Mouse (Mus musculus): Measurements from ENCODE around the gene Bcl6.
A peak's percentile ranks its signal among the peaks of the same experiment; 100 is the strongest.

The Bcl6 gene

GRCm38 (mm10) chr16:23988466-23989208 is at the start of gene Bcl6, which contains the start of gene Gm37419:
TSS of gene Bcl6 (minus strand) at chr16:23988852.
TSS of gene Gm37419 (plus strand) at chr16:23988482.
- DNase-seq = peak; percentile 88

GRCm38 (mm10) chr16:24036398-24036797 is 47.7 kb upstream of the Bcl6 start:
- DNase-seq = no peak

- no peak for DNase-seq
Measured at GRCm38 (mm10) chr16:24035767-24036166, 47.1 kb upstream of the Bcl6 start.

- DNase-seq = no peak
Measured at GRCm38 (mm10) chr16:24034450-24034849, 45.8 kb upstream of the Bcl6 start.

GRCm38 (mm10) chr16:24033259-24033658 is 44.6 kb upstream of the Bcl6 start:
- no peak for DNase-seq

GRCm38 (mm10) chr16:24029965-24030672 is 41.5 kb upstream of the Bcl6 start:
- no peak for DNase-seq

- DNase-seq = no peak
Measured at GRCm38 (mm10) chr16:24025442-24025841, 36.8 kb upstream of the Bcl6 start.

GRCm38 (mm10) chr16:24022605-24023004 is 34.0 kb upstream of the Bcl6 start:
- DNase-seq = no peak

- DNase-seq = no peak
Measured at GRCm38 (mm10) chr16:24021722-24022121, 33.1 kb upstream of the Bcl6 start.

GRCm38 (mm10) chr16:24016742-24017141 is 28.1 kb upstream of the Bcl6 start:
- DNase-seq = no peak

GRCm38 (mm10) chr16:24016273-24016672 is 27.6 kb upstream of the Bcl6 start:
- DNase-seq = no peak

GRCm38 (mm10) chr16:24014378-24014777 is 25.7 kb upstream of the Bcl6 start:
- DNase-seq = no peak

- no peak for DNase-seq
Measured at GRCm38 (mm10) chr16:24012066-24012465, 23.4 kb upstream of the Bcl6 start.

GRCm38 (mm10) chr16:24011306-24011705 is 22.7 kb upstream of the Bcl6 start:
- no peak for DNase-seq

- no peak for DNase-seq
Measured at GRCm38 (mm10) chr16:24009891-24010290, 21.2 kb upstream of the Bcl6 start.

- no peak for DNase-seq
Measured at GRCm38 (mm10) chr16:24005928-24006327, 17.3 kb upstream of the Bcl6 start.

- DNase-seq = no peak
Measured at GRCm38 (mm10) chr16:23997912-23998311, 9.3 kb upstream of the Bcl6 start.

GRCm38 (mm10) chr16:23997228-23997627 is 8.6 kb upstream of the Bcl6 start:
- DNase-seq = no peak

GRCm38 (mm10) chr16:23996342-23996741 is 7.7 kb upstream of the Bcl6 start:
- DNase-seq = no peak

- peak; percentile 14 for DNase-seq
Measured at GRCm38 (mm10) chr16:23993351-23994321, 5.0 kb upstream of the Bcl6 start.

GRCm38 (mm10) chr16:23991846-23992580 is 3.4 kb upstream of the Bcl6 start:
- DNase-seq = no peak

- peak; percentile 92 for DNase-seq
Measured at GRCm38 (mm10) chr16:23991170-23991569, 2.5 kb upstream of the Bcl6 start.

Measured in cerebellum, adult 11 months (tissue).